Mouse (Mus musculus): Measurements from ENCODE around the gene E130116L18Rik.

DNA sequence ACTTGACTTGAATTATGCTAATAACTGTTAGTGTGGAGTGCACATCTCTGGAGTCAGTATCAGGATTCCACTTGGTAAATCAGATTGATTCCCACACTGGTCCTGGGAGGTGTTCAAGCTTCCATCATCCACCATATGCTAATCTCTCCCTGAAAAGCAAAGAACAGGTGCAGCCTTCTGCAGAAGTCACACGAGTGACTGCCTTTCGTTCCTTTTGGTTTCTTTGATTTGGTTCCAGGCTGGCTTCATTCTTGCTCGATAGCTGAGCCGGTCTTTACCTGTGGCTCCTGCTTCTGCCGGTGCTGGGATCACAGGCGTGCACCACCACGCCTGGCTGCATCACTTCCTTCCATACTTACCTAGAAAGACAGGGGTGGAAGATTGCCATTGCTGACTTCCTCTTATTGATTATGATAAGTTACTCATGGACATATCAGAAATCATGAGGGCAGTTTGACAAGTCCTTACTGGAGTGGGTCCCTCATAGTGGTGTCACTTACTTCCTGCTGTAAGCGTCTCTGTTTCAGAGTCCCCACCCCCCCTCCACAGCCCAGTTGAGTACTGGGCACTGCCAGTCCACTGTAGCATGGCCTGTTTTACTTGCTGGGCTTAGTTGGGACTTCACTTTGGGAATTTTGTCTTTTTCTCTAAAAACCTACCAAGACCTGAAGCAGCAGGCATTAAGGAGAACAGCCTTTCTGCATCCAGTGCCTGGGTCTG is 30.0 kb upstream of the E130116L18Rik start:
- TF ChIP-seq EP300 (IDR thresholded peaks at IDR 0.05) (no peak), CTCF (IDR thresholded peaks at IDR 0.05) (no peak)

Data from lung, postnatal 0 days (tissue).